In the genomic region with DNA sequence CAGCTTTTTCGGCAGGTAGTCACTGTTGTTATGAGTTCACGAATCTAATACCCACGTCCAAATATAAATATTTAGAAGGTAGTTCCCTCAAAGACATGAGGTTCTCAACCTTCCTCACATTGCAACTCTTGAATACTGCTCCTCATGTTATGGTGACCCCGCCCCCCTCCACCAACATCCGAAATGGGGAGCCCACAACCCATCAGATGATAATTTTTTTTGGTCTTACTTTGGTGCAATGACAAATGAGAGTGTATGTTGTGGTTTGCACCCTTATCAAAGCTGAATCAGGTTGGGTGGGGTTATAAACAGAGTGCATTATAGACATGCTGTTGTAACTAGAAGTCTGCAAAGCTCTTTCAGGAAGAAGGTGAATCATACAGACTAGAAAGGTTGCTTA, we compare ENCODE assay signal across 33 mouse cellular contexts.
A peak's percentile ranks its signal among the peaks of the same experiment; 100 is the strongest.
DNase-seq lines count a peak whose midpoint lies in the region; ATAC-seq lines count a peak whose summit lies in the region.
"Had no signal": no experiment of that assay in that cellular context is flagged by ENCODE, and none has a peak within 500 bp of the region (broad histone marks: within the 10 kb centered on the region; RNA-seq: fewer than 3 reads in every experiment).

No protein-coding gene starts in this region.

- H3K4me2 ChIP-seq in liver, embryonic 11.5 days = no peak overlapping the region
- H3K4me2 ChIP-seq in liver, embryonic 12.5 days = no peak overlapping the region
- H3K4me2 ChIP-seq: embryonic facial prominence, embryonic 15.5 days; forebrain, embryonic 12.5 days; hindbrain, embryonic 12.5 days; limb, embryonic 15.5 days; midbrain, embryonic 12.5 days; neural tube, embryonic 12.5 days had no signal

- no peak overlapping the region for H3K4me3 ChIP-seq in liver, embryonic 11.5 days (ENCODE audit: low read depth, low read length)
- H3K4me3 ChIP-seq in liver, embryonic 12.5 days = no peak overlapping the region
- H3K4me3 ChIP-seq: embryonic facial prominence, embryonic 10.5 days; embryonic facial prominence, embryonic 15.5 days; forebrain, embryonic 12.5 days; hindbrain, embryonic 12.5 days; limb, embryonic 10.5 days; limb, embryonic 15.5 days; midbrain, embryonic 12.5 days; myocyte; neural tube, embryonic 12.5 days had no signal

- DNase-seq in liver, embryonic 11.5 days (ENCODE audit: low spot score) = no peak
- peak; percentile 36 for DNase-seq in 416B (ENCODE audit: low read depth)
- DNase-seq in induced T-regulatory cell, adult 2 months (ENCODE audit: low read depth) = peak; percentile 11
- peak; percentile 33 for DNase-seq in thymus, postnatal 25 days
- no peak for DNase-seq in cerebellum, postnatal 14 days
- DNase-seq: adrenal gland, postnatal 10 days; cerebellum, adult 11-12 months; cerebellum, adult 9-11 months; forebrain, postnatal 0 days; heart, postnatal 14 days; kidney, adult 8-10 months; kidney, postnatal 4 days; layer of hippocampus, postnatal 36 days; lung, adult 2 months; lung, postnatal 10 days; right cerebral cortex, adult 18-20 months; spleen, adult 18-20 months had no signal

- WGBS in liver, embryonic 11.5 days = 78% methylated on average over 5 of the region's 5 CpGs
- 72% methylated on average over 5 of the region's 5 CpGs for WGBS in liver, embryonic 12.5 days (ENCODE audit: insufficient replicate concordance)

- ATAC-seq in liver, embryonic 11.5 days (replicated peaks; ENCODE audit: low FRiP score) = 0 out of 2 replicates have a peak, but pooled peaks have one; percentile 33
- ATAC-seq in liver, embryonic 12.5 days = no peak
- no peak for ATAC-seq in granulocyte monocyte progenitor cell, adult 5-6 weeks (replicated peaks; ENCODE audit: poor library complexity, severe bottlenecking)
- ATAC-seq: forebrain, postnatal 0 days; hindbrain, postnatal 0 days; intestine, embryonic 16.5 days had no signal

- no peak overlapping the region for H3K27ac ChIP-seq in liver, embryonic 11.5 days (ENCODE audit: low read depth, low read length)
- no peak overlapping the region for H3K27ac ChIP-seq in liver, embryonic 12.5 days
- H3K27ac ChIP-seq: embryonic facial prominence, embryonic 10.5 days; embryonic facial prominence, embryonic 15.5 days; forebrain, embryonic 12.5 days; hindbrain, embryonic 12.5 days; hindbrain, postnatal 0 days; kidney, postnatal 0 days; limb, embryonic 10.5 days; limb, embryonic 15.5 days; macrophage; midbrain, embryonic 12.5 days; neural tube, embryonic 12.5 days had no signal

- no peaks in the 10 kb centered on the region for H3K9me3 ChIP-seq in liver, embryonic 11.5 days (ENCODE audit: control insufficient read depth, low read length)
- peaks cover 5% of the 10 kb centered on the region; the same call in 1 of the 2 replicates for H3K9me3 ChIP-seq in liver, embryonic 12.5 days (replicated peaks)
- H3K9me3 ChIP-seq: embryonic facial prominence, embryonic 10.5 days; embryonic facial prominence, embryonic 15.5 days; forebrain, embryonic 12.5 days; hindbrain, embryonic 12.5 days; limb, embryonic 10.5 days; limb, embryonic 15.5 days; midbrain, embryonic 12.5 days had no signal

- H3K27me3 ChIP-seq in liver, embryonic 11.5 days (replicated peaks; ENCODE audit: control insufficient read depth, insufficient read depth, low read length) = no peaks in the 10 kb centered on the region
- H3K27me3 ChIP-seq in liver, embryonic 12.5 days (replicated peaks) = no peaks in the 10 kb centered on the region
- H3K27me3 ChIP-seq: CH12.LX; embryonic facial prominence, embryonic 15.5 days; forebrain, embryonic 12.5 days; hindbrain, embryonic 12.5 days; limb, embryonic 15.5 days; midbrain, embryonic 12.5 days; neural tube, embryonic 12.5 days had no signal

- peaks cover 20% of the 10 kb centered on the region for H3K4me1 ChIP-seq in liver, embryonic 11.5 days (replicated peaks; ENCODE audit: control insufficient read depth, insufficient read depth, low read length)
- H3K4me1 ChIP-seq in liver, embryonic 12.5 days = peaks cover 59% of the 10 kb centered on the region

- peaks cover 3% of the 10 kb centered on the region; the same call in 1 of the 2 replicates for H3K36me3 ChIP-seq in liver, embryonic 11.5 days (ENCODE audit: control insufficient read depth, insufficient read depth, low read length)
- H3K36me3 ChIP-seq in liver, embryonic 12.5 days = peaks cover 13% of the 10 kb centered on the region
- H3K36me3 ChIP-seq: embryonic facial prominence, embryonic 15.5 days; midbrain, embryonic 12.5 days had no signal

- H3K9ac ChIP-seq in liver, embryonic 11.5 days (ENCODE audit: low read depth, low read length) = no peak overlapping the region
- H3K9ac ChIP-seq in liver, embryonic 12.5 days = no peak overlapping the region
- H3K9ac ChIP-seq: embryonic facial prominence, embryonic 15.5 days; forebrain, embryonic 12.5 days; forebrain, postnatal 0 days; hindbrain, embryonic 12.5 days; limb, embryonic 15.5 days; midbrain, embryonic 12.5 days; neural tube, embryonic 12.5 days had no signal

Comparison
In these comparisons a context has a peak if more than half of its experiments do, and no peak if none do; other contexts are left out.
1. DNase-seq: peak in 416B (single experiment), induced T-regulatory cell, adult 2 months (single experiment) and thymus, postnatal 25 days (single experiment); none in liver, embryonic 11.5 days (single experiment) and cerebellum, postnatal 14 days (0 of 2).